Mouse (Mus musculus): ENCODE data around the gene Creb3l2.
"Not testable (repeated sequence)": the region's sequence is repeated elsewhere in the genome, so short reads cannot be mapped to it uniquely, and the experiment has no call there.

Gene Creb3l2

GRCm38 (mm10) chr6:37407876-37408275 is 34.1 kb downstream of the Creb3l2 start:
- DNase-seq: no peak

GRCm38 (mm10) chr6:37406903-37407302 is 35.0 kb downstream of the Creb3l2 start:
- DNase-seq: no peak

DNA sequence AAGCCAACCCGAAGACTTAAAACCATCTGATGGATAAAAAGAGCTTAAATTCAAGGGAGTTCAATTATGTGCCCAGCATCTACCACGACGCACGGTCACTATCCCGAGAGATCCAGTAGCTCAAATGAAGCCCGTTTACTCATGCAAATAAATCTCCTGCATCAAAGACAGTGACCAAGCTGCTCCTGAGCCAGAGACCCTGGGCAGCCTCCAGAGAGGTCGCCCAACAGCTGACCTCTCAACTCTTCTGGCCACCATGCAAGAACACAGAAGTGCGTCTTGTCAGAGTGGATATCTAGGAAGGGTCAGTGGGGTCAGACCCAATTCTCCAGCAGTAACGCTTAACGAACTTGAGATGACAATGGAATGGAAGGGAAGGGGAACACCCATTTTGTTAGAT is 35.9 kb downstream of the Creb3l2 start:
- no peak for DNase-seq

DNA sequence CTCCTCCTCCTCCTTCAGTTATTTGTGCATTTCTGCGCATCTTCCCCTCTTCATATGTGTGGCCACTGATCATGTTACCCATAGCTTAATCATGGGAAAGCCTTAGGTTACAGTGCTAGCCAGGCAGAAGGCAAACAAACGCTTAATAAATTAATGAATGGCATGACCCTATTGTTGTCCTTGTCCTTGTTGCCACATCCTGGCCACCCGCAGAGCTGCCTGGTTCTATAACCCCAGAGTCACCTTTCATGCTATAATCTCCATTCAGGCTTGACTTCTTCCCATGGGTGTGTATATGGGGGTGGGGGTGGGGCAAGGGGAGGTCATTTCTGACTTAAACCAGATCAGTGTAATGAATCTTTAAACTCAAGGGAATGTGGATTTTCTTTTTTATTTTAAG is 37.6 kb downstream of the Creb3l2 start:
- DNase-seq: no peak

- no peak for DNase-seq
These were observed 40.0 kb downstream of the Creb3l2 start for GRCm38 (mm10) chr6:37401928-37402327.

DNA sequence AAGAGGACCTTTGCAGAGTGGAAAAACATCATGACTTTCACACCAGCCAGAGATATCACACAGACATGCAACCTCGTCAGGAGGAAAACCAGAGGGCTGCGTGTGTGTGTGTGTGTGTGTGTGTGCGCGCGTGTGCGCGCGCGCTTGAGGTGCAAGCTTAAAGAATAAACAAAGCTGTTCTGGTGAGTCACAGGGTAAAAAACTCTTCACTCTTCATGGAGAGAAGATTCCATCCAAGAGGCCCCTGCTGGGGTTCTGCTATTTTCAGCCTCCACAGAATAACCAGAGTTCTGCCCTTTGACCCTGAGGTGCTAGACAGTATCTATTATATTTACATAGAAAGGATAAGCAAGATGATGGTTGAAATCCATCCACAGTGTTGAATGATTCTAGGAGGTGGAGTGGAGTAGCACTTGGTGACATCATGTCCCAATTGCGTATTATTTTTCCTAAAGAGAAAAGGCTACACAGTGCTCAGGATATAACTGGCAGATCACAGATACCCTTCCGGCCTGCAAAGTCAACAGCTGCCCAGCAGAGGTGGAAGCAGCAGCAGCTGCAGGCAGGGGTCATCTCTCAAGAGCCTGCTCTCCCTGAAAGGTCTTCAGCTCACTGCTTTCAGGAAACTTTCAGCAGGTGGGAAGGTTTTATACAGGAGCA is 41.0 kb downstream of the Creb3l2 start:
- DNase-seq: no peak

- no peak for DNase-seq
These were observed 41.8 kb downstream of the Creb3l2 start for GRCm38 (mm10) chr6:37400167-37400566.

- DNase-seq: no peak
These were observed 43.0 kb downstream of the Creb3l2 start for GRCm38 (mm10) chr6:37398943-37399342.

DNA sequence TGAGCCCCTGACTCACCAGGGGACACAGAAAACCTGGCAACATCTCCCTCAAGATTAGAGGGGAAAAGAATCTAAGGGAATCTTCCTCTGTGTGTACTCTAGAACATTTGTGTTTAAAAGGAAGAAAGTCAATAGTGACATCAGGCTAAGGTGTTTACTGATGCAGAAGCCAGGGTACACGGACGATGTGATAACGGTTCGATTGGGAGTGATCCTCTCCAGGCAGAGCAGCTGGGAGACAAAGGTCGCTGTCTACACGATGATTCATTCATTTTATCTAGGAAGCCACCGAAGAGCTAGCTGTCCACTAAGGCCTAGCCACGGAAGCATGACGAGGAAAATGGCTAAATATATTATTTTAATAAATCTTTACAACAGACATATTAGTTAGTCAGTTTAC is 44.0 kb downstream of the Creb3l2 start:
- no peak for DNase-seq

DNA sequence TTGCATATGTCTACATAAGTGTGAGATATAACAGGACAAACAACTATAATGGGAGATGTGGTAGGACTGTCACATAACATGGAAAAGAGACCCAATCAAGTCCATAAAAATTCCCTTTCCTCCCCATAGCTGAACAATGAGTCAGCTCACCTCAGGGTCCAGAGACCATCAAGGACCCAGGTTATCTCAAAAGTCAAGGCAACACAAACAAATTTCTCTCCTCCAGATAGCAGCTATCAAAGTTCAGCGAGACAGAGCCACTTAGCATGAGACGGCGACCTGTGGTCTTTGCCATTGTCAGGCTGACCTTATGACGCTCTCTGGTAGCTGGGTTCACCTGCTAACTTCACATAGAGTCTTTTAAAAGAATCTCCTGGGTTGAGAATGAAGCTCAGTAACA is 44.7 kb downstream of the Creb3l2 start:
- DNase-seq: no peak

- DNase-seq: no peak
These were observed 45.8 kb downstream of the Creb3l2 start for GRCm38 (mm10) chr6:37396127-37396526.

DNA sequence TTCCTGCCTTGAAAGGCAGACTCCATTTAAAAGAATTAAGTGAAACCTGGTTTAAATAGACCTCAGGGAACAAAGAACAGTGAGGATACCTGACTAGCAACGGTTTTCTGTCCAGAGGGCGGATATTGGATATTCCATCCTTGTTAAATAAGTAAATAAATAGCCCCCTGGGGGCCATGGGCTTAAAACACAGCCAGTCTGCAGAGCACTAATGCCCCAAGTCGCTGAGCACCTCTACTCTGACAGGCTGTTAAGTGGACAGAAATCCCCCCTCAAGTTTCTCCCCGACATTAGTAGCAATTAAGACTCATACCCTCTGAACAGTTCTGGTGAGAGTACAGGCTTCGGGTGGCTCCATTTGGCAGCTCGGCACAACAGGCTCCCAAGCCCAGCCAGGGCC is 48.7 kb downstream of the Creb3l2 start:
- DNase-seq: no peak

DNA sequence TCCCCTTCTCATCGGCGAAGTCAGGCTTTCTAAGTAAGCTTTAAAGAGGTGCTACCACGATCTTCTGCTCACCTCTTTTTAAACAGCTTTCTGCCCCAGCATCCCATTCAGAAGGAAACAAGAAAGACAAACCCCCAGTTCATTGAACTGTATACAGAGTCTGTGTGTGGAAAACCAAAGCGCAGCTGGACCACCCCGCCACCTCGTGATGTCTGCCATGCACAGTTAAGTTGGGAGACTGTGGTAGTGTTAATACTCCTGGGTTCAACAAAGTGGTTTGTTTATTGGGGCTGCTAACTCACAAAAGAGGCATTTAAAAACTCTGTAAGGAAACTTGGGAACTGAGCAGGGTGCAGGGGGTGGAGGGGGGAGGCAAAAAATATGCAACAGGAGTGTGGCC is 49.7 kb downstream of the Creb3l2 start:
- DNase-seq: no peak

DNA sequence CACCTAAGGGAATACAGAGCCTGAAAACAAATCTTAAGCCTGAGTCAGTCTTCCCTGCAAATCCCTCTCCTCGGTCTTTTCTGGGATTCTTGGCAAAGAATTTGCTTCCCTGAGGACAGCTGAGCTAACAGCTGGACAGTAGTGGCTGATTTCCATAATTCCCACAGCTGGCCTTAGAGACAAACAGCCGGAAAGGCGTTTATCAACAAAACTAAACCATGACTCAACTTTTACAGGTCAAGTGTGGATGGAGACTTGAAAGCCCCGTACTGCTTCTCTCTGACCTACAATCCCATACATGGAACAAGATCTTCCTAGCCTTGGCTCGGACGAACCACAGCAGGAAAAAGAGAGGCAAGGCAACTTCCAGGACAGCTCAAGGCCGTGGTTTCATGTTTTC is 50.6 kb downstream of the Creb3l2 start:
- no peak for DNase-seq

- DNase-seq: no peak
These were observed 53.0 kb downstream of the Creb3l2 start for GRCm38 (mm10) chr6:37388960-37389359.

- DNase-seq: no peak
These were observed 53.4 kb downstream of the Creb3l2 start for GRCm38 (mm10) chr6:37388501-37388900.

GRCm38 (mm10) chr6:37387281-37387680 is 54.7 kb downstream of the Creb3l2 start:
- no peak for DNase-seq

DNA sequence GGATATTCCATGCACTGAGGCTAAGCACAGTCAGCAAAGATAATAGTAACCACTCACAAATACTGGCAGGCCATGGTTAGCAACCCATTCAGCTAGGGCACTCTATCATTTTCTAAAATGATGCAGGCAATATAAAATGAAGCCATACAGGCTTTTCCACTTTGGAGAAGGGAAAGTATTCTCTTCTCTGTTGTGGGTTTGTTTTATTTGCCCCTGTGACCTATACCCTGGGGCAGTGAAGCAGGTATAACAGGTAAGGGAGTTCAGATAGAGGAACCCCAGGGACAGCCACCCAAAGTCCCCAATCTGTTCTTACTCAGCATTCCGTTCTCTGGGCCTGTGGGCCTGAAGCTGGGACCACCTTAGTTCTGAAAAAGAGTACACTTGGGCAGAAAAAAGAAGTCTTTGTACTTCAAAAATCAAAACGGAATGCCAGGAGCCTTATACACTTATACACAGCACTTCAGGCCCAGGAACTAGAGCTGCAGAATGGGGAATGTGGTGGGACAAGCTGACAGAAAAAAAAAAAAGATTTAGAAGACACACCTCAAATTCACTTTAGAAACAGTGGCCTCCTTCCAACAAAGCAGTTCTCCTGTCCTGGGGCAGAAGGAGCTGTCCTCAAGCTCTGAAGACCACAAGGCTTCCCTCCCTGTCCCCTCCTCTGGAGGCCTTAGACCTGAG is 56.2 kb downstream of the Creb3l2 start:
- DNase-seq: no peak

DNA sequence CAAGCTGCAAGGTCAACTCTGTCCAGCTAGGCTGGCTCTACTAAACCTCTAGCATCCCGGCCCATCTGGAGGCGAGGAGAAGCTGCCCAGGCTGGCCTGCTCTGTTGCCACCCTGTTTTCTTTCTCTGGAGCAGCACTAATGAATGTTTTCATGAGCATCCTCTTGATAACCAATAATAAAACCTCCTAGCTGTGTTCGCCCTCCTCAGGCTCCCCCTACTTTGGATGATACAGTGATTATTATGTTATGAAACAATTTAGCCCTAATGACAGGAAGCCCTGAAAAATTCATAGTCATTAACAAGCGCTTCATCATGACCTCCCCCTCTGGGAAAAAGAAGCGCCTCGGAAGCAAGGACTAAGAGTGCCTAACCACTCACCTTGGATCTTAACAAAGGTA is 59.2 kb downstream of the Creb3l2 start:
- no peak for DNase-seq

DNA sequence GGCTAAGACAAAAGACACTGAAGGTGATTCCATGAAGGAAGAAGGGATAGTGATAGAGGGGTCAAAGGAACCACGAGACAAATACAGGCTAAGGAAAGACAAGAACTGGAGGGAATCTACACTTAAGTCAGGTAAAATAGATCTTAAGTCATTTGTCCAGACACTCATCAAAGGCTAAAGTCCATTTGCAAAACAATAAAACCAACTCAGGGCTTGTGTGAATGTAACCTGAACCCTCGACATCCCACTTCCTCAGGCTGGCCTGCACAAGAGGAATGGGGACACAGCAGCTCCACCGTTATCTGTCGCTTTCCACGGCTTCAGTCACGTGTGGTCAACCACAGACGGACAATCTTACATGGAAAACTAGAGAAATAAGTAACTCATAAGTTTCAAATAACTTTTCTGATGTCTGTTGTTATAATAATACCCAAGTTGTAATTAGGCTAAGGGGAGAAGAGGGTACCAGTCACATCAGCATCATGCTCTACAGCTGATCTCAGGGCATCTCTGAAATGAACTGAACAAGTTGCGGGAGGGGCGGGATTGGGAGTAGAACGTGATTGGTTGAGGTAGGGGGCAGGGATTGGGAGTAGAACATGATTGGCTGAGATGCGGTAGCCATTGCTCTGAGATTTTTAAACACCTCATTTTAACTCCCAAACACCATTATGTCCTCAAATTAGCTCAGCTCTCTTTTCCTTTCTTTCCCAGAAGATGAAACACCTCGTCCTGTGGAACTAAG is 63.9 kb downstream of the Creb3l2 start:
- DNase-seq: no peak

DNA sequence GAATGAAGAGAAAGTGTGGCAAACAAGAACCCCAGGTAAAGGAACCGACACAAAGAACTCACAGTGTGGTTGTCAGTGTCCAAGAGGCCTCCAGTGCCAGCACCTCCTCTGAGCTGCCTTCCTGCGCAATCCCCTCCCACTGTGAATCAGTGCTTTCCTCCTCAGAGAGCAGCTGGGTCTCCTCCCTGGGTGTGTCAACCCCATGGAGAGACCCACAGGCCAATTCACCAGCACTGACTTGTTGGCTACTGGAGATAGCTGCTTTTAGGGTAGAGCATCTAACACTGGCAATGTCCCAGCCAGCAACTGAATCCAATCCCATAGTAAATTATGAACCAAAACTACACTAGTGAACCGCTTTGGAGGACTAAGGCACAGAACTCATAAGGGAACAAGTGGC is 64.6 kb downstream of the Creb3l2 start:
- DNase-seq: not testable (repeated sequence)

GRCm38 (mm10) chr6:37375452-37375851 is 66.5 kb downstream of the Creb3l2 start:
- DNase-seq: peak in 1 of 2 experiments; percentile 21

GRCm38 (mm10) chr6:37371341-37371740 is 70.6 kb downstream of the Creb3l2 start:
- no peak for DNase-seq

- DNase-seq: no peak
These were observed 71.4 kb downstream of the Creb3l2 start for GRCm38 (mm10) chr6:37370566-37370965.

Measured in cerebellum, postnatal 25 days (tissue).